Mouse (Mus musculus): ENCODE measurements at regions not wholly inside any gene's neighbourhood (a gene's known extent, or its start where the extent isn't known, plus 50 kb on each side); places are given as distances from the start of the nearest gene placed in this dataset.
"Not testable (repeated sequence)": the region's sequence is repeated elsewhere in the genome, so short reads cannot be mapped to it uniquely, and the experiment has no call there.

- no peak for DNase-seq (ENCODE audit: low spot score)
Observed at GRCm38 (mm10) chr15:8767624-8768571, 57.3 kb upstream of the Slc1a3 start.

GRCm38 (mm10) chr15:8766208-8766607, 55.6 kb upstream of the Slc1a3 start:
- DNase-seq (ENCODE audit: low spot score) = not testable (repeated sequence)

GRCm38 (mm10) chr15:8761741-8762271, 51.2 kb upstream of the Slc1a3 start:
- DNase-seq (ENCODE audit: low spot score) = no peak

- no peak for DNase-seq (ENCODE audit: low spot score)
Observed at GRCm38 (mm10) chr15:8761132-8761531, 50.6 kb upstream of the Slc1a3 start.

Measured in MN1 (cell line).